Mouse (Mus musculus): Measurements from ENCODE around the gene Slc5a3.

Gene Slc5a3

GRCm38 (mm10) chr16:92057852-92058643, at the start of gene Slc5a3, which contains the start of the genes Mrps6 and Gm49711:
TSS of gene Slc5a3 (plus strand) at chr16:92058322.
TSS of gene Mrps6 (plus strand) at chr16:92058270.
TSS of gene Gm49711 (plus strand) at chr16:92058316.
- DNase-seq (ENCODE audit: low read depth in 1 of 2, low spot score in 2 of 2): peak; percentile 48 to 73

- DNase-seq (ENCODE audit: low read depth in 1 of 2, low spot score in 2 of 2): no peak
Observed at GRCm38 (mm10) chr16:92009586-92009985, 48.5 kb upstream of the Slc5a3 start.

GRCm38 (mm10) chr16:92016792-92017191, 41.3 kb upstream of the Slc5a3 start:
- no peak for DNase-seq (ENCODE audit: low read depth in 1 of 2, low spot score in 2 of 2)

GRCm38 (mm10) chr16:92019141-92020118, 38.7 kb upstream of the Slc5a3 start:
- no peak for DNase-seq (ENCODE audit: low read depth in 1 of 2, low spot score in 2 of 2)

GRCm38 (mm10) chr16:92021656-92022400, 36.3 kb upstream of the Slc5a3 start:
- no peak for DNase-seq (ENCODE audit: low read depth in 1 of 2, low spot score in 2 of 2)

GRCm38 (mm10) chr16:92022494-92023283, 35.4 kb upstream of the Slc5a3 start:
- DNase-seq (ENCODE audit: low read depth in 1 of 2, low spot score in 2 of 2): no peak

GRCm38 (mm10) chr16:92033286-92033685, 24.8 kb upstream of the Slc5a3 start:
- DNase-seq (ENCODE audit: low read depth in 1 of 2, low spot score in 2 of 2): no peak

GRCm38 (mm10) chr16:92034676-92035075, 23.4 kb upstream of the Slc5a3 start:
- no peak for DNase-seq (ENCODE audit: low read depth in 1 of 2, low spot score in 2 of 2)

GRCm38 (mm10) chr16:92036701-92037100, 21.4 kb upstream of the Slc5a3 start:
- DNase-seq (ENCODE audit: low read depth in 1 of 2, low spot score in 2 of 2): no peak

GRCm38 (mm10) chr16:92037891-92038607, 20.1 kb upstream of the Slc5a3 start:
- DNase-seq (ENCODE audit: low read depth in 1 of 2, low spot score in 2 of 2): no peak

GRCm38 (mm10) chr16:92039421-92039820, 18.7 kb upstream of the Slc5a3 start:
- no peak for DNase-seq (ENCODE audit: low read depth in 1 of 2, low spot score in 2 of 2)

- no peak for DNase-seq (ENCODE audit: low read depth in 1 of 2, low spot score in 2 of 2)
Observed at GRCm38 (mm10) chr16:92039966-92040365, 18.2 kb upstream of the Slc5a3 start.

- DNase-seq (ENCODE audit: low read depth in 1 of 2, low spot score in 2 of 2): no peak
Observed at GRCm38 (mm10) chr16:92051777-92052310, 6.3 kb upstream of the Slc5a3 start.

- DNase-seq (ENCODE audit: low read depth in 1 of 2, low spot score in 2 of 2): no peak
Observed at GRCm38 (mm10) chr16:92052569-92052968, 5.6 kb upstream of the Slc5a3 start.

- DNase-seq (ENCODE audit: low read depth in 1 of 2, low spot score in 2 of 2): no peak
Observed at GRCm38 (mm10) chr16:92056711-92057110, 1.4 kb upstream of the Slc5a3 start.

GRCm38 (mm10) chr16:92057456-92057851, 668 bp upstream of the Slc5a3 start:
- DNase-seq (ENCODE audit: low read depth in 1 of 2, low spot score in 2 of 2): no peak

- no peak for DNase-seq (ENCODE audit: low read depth in 1 of 2, low spot score in 2 of 2)
Observed at GRCm38 (mm10) chr16:92058644-92059620, 810 bp downstream of the Slc5a3 start.

GRCm38 (mm10) chr16:92060213-92060612, 2.1 kb downstream of the Slc5a3 start:
- DNase-seq (ENCODE audit: low read depth in 1 of 2, low spot score in 2 of 2): no peak
